Mouse (Mus musculus) liver, adult (tissue): ENCODE measurements around the gene Cmya5.

Experiments
- GATA4 ChIP-seq: IDR thresholded peaks from 2 replicates; pipeline ENCODE4 v1.6.1; 2014; ENCODE audit warnings: mild to moderate bottlenecking, low read length; ENCODE audit not compliant: insufficient replicate concordance

The Cmya5 gene

DNA sequence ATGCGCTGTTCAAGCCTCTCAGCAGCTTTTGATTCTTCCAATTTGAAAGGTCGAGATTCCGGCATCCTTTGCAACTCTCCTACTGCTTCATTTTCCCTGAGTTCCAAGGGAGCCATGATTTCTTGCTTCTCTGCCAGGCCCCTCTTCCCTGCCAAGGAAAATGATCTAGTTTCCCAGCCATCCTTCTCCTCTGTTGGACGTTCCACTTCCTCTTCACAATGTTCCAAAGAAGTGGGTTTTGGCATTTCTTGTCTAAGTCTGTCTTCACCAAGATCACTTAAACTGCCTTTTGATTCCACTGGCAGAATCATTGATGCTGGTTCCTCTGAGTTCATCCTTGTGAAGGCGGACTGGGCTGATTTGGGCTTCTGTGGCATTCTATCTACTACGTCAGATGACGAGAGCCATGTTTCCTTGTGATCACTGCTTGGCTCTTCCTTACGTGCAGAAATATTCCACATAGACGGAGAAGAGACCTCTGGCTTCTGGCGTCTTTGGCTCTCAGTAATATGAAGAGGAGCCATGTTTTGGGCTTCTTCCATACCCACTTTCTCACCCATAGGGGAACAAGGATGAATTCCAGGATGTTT lies 52.6 kb downstream of the Cmya5 start:
- TF ChIP-seq GATA4 = no peak

DNA sequence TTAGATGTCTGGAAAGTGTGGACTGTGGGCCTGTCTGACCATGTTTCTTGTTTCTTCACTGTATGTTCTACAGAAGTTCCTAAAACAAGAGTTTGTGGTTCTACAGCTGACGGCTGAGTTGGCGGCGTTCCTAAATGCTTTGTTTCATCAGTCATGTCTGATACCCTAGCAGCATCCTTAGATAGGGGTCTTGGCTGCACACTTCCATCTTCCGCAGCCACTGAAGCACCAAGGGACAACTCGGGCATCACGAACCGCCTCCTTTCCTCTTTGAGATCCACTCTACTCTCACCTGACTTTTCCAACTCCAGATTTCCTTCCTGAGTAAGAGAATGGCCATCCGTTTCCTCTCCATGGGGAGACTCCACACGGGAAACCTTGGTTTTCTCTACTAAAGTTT lies 53.3 kb downstream of the Cmya5 start:
- no peak for TF ChIP-seq GATA4

DNA sequence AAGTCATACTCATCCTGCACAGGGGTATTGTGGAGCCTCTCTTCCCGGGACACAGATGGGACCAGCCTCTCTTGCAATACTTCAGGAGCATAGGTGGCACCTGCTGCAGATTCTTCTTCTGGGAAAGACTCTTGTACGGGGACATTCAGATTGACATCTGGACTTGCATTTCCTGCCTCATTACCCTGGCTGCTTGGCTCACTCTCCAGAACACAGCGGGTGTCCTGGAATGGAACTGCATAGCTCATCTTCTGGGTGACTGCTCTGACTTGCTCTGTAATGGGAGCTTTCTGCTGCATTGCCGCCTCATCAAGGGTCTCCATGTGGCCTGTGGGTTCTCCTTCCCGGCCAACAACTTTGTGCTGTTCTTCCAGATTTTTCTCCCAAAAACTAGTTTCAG lies 55.0 kb downstream of the Cmya5 start:
- TF ChIP-seq GATA4 = no peak

DNA sequence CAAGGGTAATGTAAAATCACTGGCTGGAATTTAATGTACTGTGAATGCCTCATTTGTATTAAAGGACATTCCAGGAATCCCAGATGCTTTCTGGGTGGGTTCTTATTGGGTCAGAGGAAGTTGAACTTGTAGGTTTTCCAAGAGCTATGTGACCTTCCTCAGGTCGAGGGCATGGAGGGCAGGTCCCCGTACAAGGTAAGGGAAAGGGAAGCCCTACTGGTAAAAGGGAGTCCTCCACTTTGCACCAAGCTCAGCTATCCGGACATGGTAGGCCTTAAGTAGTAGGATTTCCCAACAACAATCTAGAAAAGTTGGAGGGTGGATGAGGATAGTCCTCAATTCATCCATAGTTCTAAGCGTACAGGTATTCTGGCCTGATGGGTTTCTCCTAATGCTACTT lies 58.8 kb downstream of the Cmya5 start:
- no peak for TF ChIP-seq GATA4

DNA sequence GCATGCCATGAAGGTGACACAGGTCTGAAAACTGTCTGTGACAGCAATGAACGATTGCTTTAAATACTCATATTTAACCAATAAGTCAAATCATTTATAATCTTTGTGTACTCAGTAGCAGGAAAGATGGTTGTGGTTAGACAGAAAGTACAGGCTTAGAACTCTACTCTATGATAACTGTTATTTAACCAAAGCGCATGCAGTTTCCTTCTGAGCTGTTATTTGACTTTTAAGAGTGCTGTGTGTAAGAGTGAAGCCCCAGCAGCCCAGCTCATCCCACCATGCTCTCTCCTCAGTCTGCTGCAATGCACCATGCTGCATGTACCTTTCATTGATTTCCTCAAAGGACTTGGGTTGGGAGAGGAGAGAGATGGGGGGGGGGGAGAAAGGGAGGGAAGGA lies 63.7 kb downstream of the Cmya5 start:
- no peak for TF ChIP-seq GATA4

DNA sequence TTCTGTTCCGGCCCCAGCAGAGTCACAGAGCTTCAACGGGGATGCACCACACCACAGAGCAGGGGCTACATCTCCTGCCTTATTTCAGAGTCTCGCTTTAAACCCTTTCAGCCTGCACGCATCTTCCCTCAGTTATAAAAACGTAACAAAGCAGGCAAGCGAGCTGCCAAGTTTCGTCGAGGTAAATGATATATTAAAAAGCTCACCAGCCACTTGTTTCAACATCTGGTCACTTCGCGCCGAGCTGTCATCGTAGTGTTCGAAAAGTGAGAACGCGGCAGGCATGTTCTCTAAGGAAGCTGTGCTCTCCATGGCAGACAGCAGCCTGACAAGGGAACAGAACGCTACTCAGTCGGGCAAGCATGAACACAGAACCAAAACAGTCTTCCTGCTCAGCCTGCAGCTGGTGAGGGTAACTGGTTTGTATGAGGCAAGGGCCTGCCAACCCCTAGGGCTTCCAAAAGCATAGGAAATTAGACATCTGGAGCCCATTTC lies 70.3 kb downstream of the Cmya5 start:
- TF ChIP-seq GATA4 = no peak

DNA sequence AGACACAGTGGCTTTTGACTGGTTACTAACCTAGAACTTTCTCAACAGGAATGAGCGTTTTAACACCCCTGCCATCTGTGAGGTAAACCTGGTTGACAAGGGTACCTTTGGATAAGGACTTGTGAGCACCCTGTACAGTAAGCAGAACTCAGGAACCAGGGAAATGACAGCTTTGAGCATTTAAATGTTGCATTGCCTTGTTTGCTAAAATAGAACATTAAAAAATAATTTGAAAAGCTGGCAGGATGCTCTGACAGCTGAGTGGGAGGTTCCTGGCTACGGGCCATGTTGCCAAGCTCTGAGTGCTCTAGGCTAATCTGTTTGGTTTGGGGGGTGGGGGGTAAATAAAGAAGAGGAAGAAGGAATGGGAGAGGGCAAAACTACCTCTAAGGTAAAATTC lies 70.9 kb downstream of the Cmya5 start:
- TF ChIP-seq GATA4 = no peak

DNA sequence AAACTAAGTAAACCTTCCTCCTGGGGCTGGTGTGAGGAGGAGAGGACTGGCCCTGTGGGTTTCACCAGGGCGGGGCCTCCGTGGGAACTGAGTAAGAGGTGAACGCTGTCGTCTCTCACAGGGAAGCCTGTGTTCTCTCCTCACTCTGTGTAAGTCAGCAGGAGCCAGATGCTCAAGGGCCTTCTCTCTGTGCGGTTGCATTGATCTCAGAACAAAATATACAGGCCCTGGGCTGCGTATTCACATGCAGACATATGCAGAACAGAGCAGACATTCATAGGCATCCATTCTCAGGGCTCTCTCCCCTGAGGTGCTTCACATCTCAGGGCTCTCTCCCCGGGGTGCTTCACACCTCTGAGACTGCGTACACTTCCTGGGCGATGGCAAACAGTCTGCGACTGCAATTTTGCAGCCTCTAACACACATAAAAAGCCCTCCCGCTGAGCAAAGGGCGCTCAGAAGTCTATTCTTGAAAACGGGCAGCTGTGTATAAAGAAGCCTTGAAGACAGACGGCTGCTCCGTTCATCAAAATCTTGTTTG lies 71.6 kb downstream of the Cmya5 start:
- no peak for TF ChIP-seq GATA4

DNA sequence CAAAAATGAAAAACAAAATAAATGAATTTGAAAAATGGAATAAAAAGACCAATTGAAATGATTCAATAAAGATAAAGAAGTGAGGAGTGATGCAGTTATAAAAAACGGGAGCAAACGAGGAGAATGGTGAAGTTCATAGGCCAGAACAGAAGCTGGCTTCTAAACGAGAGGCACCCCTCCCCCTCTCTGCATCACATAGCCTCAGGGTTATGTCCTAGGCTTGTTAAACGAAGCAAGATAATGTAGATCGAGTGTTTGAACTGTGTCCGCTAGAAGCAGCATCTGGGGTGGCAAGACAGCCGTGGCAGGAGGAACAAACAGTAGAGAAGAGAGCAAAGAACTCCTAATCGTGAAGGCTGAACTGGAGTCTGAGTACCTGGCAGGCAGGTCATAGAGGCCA lies 74.1 kb downstream of the Cmya5 start:
- TF ChIP-seq GATA4 = no peak

DNA sequence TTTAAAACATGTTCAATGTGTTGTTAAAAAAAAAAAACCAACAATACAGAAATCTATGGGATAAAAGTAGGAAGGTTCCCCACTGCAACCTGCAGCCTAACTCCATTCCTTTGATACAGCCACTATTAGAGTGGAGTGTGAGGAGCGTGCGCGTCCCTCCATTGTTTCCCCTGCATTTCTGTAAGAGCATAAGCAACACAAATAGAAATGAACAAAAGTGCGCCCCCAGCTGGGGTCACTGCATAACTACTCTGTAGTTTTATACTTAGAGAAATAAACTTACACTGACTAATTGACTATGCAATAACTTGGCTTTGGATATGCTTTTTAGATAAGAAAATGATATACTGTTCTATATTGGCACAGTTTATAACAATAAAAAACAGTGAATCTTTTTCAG lies 75.0 kb downstream of the Cmya5 start:
- no peak for TF ChIP-seq GATA4

DNA sequence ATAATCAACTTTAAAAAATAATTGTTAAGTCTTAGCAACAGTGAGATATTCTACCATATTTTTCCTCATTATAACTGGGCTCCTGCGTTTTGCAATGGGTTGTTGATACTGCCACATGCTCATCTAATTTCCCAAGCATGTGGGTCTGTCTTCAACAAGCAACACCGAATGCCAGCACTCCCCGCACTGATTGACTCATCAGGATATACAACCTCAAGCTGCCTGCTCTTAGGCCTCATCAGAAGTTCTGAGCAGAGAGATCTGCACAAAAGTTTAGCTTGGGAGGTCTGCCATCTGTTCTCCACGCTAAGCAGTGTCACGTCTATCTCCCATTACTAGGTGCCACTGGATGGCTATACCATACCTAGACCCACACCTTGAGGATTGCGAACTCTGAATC lies 76.2 kb downstream of the Cmya5 start:
- no peak for TF ChIP-seq GATA4

DNA sequence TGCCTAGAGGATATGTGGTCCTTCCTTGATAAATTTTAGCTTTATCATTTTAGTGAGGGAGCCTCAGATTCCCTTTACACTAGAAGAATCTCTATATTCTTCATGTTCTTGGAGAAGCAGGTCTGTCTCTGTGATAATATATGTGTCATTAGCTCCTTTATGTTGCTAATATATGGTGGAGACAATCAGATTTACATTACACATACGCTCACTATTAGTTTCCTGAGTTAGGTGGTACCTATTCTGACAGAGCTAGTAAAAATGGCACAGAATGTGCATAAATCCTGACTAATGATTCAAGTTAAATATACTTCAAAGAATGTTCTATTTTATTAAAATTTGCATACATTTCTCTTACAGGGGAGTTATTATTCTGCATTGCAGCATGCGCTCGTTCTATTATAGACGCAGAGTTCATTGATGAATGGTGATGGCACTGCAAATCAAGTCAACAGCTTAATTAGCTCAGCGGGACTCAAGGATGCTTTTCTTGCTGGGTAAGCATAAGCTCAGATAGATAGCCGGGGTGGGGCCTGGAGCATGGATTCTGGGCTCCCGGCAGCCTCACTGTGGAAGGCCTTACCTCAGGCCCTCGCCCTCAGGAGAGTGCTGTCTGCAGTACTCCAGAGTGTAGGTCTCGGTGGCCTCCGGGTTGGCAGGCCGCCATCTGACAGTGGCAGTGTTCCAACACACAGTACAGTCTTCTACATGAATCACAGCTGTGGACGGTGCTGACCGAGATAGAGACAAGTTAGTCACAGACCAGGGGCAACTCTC lies 81.5 kb downstream of the Cmya5 start:
- no peak for TF ChIP-seq GATA4

DNA sequence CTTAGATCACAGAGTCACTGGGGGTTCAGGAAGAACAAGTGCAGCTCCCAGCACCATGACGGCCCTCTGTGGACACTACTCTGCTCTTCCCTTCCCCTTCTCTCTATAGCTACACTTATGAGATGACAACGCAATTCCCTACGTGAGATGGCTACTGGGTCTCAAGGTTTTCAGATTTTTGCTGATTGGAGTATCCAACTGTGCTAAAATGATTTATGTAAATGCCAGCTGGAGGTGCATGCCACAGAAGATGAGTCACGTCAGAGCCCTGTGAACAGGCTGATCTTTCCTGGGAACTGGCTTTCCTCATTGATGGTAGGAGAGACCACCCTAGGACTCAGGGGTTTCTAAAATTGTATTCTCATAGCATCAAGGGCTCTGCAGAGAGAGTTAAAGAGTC lies 83.2 kb downstream of the Cmya5 start:
- TF ChIP-seq GATA4 = no peak

DNA sequence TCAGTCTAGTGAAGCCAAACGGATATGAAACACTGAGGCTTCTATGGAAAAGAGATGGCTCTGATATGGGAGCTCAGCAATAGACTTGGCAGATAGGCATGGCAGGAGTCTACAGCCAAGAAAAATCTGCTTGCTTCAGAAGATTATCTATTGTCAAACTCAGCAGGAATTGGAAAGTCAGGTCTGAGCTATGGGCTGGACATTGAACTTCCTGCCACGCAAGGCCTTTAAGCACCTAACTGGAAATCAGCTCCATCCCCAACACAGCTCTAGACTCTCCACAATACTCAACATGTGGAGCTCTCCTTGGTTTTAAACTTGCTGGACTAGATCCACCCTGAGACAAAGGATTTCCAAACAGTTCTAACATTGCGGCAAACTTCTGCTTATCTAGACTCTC lies 84.1 kb downstream of the Cmya5 start:
- TF ChIP-seq GATA4 = no peak

DNA sequence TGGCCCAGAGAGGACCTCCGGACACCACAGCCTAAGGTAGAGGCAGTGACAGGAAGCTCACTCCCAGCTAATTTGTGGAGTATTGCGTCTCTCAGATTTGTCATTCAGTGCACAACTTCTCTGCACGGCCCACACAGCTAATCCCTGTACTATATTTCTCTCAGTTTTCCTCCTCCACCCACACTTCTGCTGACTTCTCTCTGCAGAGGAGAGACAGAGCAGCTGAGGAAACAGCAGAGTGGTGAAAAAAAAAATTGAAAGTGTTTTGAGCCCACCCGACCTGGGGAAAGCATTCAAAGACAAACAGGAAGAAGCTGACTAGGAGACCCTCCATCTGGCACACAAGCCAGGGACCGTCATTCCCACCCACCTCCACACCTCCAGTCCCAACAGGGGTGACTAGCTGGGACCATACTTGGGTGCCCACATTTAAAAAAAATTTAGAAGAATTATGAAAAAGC lies 85.9 kb downstream of the Cmya5 start:
- TF ChIP-seq GATA4 = no peak

DNA sequence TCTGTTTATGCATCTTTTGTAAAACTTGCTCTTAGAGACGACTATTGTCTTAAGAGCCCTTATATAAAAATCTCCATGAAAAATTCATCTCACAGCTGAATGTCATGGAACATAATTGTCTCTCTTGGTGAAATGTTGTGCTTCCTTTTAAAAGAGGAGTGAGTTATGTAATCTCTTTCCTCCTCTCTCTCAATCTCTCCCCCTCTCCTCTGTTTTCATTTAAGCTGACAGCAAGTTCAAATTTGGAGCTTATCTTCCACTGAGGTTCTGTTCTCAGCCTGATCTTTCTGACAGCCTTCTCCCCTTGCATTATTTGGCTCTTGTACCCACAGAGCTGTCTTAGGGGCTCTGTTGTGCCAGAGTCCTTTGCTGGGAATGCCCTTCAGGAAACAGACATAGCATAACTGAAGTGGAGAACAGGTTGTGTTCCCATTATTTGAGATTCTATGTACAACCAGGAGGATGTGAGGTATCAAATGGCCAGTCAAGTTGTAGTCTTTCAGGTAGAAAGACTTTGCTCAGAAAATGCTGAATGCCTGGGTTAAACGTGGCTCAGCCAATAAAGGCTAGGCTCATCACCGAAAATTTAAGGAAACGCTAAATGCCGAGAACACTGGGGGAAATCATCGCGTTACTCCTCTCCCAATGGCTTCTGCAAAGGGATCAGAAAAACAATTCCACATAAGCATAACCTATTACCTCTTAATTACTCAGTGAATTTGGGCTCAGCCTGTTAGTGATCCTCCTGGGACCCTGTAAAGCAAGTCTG lies 86.8 kb downstream of the Cmya5 start:
- no peak for TF ChIP-seq GATA4
